Mouse (Mus musculus) lung, postnatal 10 days (tissue): ENCODE results near the gene Fbxl14.

Experiments
- DNase-seq: peaks from one replicate; pipeline ENCODE4 v3.0.0; 2021

Fbxl14 gene

DNA sequence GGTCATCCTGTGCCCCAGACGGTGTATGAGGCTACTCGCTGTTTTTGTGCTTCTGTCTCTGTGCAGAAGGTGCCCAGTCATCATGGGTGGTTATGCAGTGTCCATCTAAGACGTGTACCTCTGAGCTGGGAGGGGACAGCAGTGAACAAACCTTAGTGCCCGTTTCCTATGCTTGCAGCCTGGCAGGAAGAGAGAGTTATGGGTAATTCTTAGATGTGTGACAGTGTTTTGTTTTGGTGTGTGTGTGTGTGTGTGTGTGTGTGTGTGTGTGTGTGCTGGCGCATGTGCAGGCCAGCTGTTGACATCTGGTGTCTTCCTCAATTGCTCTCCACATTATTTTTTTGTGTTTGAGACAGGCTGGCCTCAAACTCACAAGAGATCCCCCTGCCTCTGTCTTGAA lies 20.6 kb downstream of the Fbxl14 start:
- peak; percentile 39 for DNase-seq

DNA sequence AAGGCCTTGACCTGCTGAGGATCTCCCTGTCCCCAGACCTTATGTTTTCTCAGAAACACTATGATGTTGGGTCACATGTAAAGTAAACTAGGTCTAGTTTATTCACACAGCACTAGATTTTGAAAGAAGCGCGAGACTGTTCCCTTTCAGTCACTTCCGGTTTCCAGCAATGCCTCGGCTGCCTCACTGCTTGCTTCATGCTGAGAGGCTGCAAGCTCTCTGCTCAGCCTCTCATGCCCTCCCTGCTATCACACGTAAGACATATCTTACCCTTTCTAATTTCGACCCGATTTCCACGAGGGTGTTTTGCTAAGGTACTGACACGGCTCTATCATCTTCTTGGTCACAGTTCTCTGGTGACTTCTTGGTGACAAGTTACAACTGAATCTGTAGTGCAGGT lies 22.6 kb downstream of the Fbxl14 start:
- DNase-seq = peak; percentile 44

GRCm38 (mm10) chr6:119504756-119505155 lies 25.3 kb downstream of the Fbxl14 start:
- no peak for DNase-seq

- DNase-seq = no peak
Measured at GRCm38 (mm10) chr6:119505525-119506225, 26.2 kb downstream of the Fbxl14 start.

DNA sequence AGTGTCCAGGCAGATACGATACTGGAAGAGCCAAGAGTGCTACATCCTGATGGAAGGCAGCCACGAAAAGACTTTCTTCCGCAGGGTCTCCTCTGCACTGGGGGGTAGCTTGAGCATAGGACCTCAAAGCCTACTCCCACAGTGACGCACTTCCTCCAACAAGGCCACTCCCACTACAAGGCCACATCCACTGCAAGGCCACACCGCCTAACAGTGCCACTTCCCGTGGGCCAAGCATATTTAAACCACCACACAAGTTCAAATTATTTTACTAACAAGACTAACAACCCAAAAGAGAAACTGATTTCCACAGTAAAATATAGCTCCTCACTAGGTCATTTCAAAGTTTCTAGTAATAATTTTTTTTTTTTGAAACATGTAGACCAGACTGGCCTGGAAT lies 28.8 kb downstream of the Fbxl14 start:
- DNase-seq = no peak

- DNase-seq = no peak
Measured at GRCm38 (mm10) chr6:119508634-119509375, 29.3 kb downstream of the Fbxl14 start.

GRCm38 (mm10) chr6:119509437-119510037 lies 30.1 kb downstream of the Fbxl14 start:
- no peak for DNase-seq

GRCm38 (mm10) chr6:119512701-119513100 lies 33.2 kb downstream of the Fbxl14 start:
- no peak for DNase-seq

- DNase-seq = no peak
Measured at GRCm38 (mm10) chr6:119513452-119513851, 34.0 kb downstream of the Fbxl14 start.

DNA sequence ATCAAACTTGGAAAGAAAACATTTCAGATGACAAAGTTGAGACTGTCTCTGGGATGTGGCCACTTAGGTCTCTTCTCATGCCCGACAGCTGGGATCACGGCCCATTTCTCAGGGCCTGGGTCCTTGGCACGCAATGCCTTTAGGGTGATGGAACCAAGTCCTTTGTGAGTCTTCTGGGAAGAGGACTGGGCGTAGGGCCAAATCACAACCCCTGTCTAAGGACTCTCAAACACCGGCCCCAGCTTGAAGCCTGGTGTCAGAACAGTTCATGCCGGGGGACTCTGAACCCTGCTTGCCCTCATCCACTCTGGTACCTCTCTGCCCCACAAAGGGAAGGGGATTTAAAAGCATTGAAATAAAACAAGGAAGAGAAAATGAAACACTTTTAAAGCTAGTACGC lies 34.6 kb downstream of the Fbxl14 start:
- DNase-seq = no peak

GRCm38 (mm10) chr6:119520731-119521130 lies 41.3 kb downstream of the Fbxl14 start:
- no peak for DNase-seq

- no peak for DNase-seq
Measured at GRCm38 (mm10) chr6:119521482-119521900, 42.0 kb downstream of the Fbxl14 start.

DNA sequence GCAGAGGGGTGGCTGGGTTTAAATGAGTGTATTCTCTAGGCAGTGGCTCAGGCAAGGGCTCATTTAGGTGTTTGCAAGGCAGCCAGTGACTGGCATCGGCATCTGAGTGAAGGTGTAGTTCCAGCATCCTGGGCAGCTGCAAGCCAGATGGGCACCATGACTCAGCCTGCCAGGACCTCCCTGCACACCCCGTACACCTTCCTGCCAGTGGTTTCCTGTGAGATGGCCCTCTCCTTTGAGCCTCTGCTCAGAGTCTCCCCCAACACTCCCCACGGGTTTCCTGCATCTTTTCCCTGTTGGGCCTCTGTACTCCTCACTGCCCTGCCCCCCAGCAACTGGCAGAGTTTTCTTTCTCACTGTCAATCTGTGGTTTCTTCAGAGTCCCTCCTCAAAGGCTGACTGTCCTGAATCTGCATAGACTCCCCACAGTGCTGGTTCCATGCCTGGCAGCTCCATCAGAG lies 42.5 kb downstream of the Fbxl14 start:
- no peak for DNase-seq

- no peak for DNase-seq
Measured at GRCm38 (mm10) chr6:119526498-119526897, 47.0 kb downstream of the Fbxl14 start.

DNA sequence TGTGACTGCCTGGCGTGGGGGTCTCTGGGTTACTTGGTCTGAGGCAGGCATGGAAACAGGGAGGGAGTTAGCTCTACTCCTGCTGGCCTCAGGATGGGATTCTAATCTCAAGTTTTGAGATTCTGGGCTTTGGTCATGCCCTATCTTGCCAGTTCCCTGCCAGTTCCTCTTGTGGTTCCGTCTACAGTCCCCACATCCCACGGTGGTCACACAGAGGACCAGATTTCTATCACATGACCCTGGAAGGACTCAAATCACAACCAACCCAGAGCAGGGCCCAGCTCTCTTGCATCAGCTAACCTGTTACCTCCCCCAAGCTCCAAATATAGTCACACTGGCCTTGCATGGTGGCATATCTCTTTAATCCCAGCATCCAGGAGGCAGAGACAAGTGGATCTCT lies 50.2 kb downstream of the Fbxl14 start:
- DNase-seq = no peak
